Mouse (Mus musculus) stomach, postnatal 0 days (tissue): ENCODE measurements at regions not wholly inside any gene's neighbourhood (a gene's known extent, or its start where the extent isn't known, plus 50 kb on each side); places are given as distances from the start of the nearest gene placed in this dataset.

Experiments used
- CTCF ChIP-seq: IDR thresholded peaks from 2 replicates; pipeline ENCODE4 v1.5.1; 2016; ENCODE audit warnings: antibody characterized with exemption, low read depth, mild to moderate bottlenecking, moderate library complexity
- EP300 ChIP-seq: optimal IDR thresholded peaks from 2 replicates; pipeline ENCODE3; 2016; ENCODE audit warnings: antibody characterized with exemption

DNA sequence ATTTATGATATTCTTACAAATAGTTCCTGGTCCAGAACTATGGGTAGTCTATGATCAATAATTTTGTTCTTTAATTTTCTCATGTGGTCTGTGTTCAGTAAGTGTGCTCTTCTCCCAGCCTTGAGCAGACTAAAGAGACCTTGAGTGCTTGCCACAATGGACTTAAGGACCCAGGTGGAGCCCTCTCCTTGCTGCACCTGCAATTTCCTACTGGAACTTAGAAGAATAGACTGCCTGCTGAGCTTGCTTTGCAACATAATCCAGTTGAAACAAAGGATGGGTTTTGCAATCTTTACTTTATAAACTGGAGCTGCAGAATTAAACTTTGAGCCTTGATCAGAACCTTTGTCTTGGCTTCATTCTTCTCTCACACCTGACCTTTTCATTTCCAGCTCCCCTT lies 791.2 kb downstream of the Abca13 start:
- TF ChIP-seq EP300 (no peak), CTCF (no peak)
